In genomic region chr13:32611551-32612295, GRCm38 (mm10) we compare ENCODE assay signal across 8 mouse cellular contexts.
DNase-seq lines count a peak whose midpoint lies in the region; ATAC-seq and TF ChIP-seq lines count a peak whose summit lies in the region.

No protein-coding gene starts in this region.

- H3K27ac ChIP-seq in hindbrain, embryonic 11.5 days (ENCODE audit: low read depth, low read length), result no peak overlapping the region
- H3K27ac ChIP-seq in hindbrain, embryonic 14.5 days, result no peak overlapping the region
- H3K27ac ChIP-seq in limb, embryonic 13.5 days, result peak overlapping the region; percentile 53
- no peak overlapping the region for H3K27ac ChIP-seq in cerebellum, adult 2 months (ENCODE audit: insufficient read depth, low read length)
- no peak overlapping the region for H3K27ac ChIP-seq in hindbrain, embryonic 12.5 days

- no peak for TF ChIP-seq POLR2A in brain, embryonic 14.5 days (IDR thresholded peaks at IDR 0.05; ENCODE audit: borderline replicate concordance, extremely low read depth, insufficient read depth, insufficient read length, poor library complexity, severe bottlenecking)
- TF ChIP-seq POLR2A in cerebellum, adult 2 months (IDR thresholded peaks at IDR 0.05; ENCODE audit: borderline replicate concordance, insufficient read depth, low read length), result no peak

- peak; percentile 37 for DNase-seq in hindbrain, embryonic 11.5 days (ENCODE audit: low spot score)
- DNase-seq in hindbrain, embryonic 14.5 days (ENCODE audit: low spot score), result no peak
- DNase-seq in 3134 (ENCODE audit: extremely low read depth, insufficient read length, low spot score), result peak; percentile 24
- peak; percentile 31 for DNase-seq in brain, embryonic 14.5 days (ENCODE audit: low read depth)
- no peak for DNase-seq in cerebellum, adult 2 months
- DNase-seq in gastrocnemius, adult 18-20 months (ENCODE audit: low spot score), result no peak

- no peak for ATAC-seq in hindbrain, embryonic 11.5 days (ENCODE audit: low FRiP score)
- ATAC-seq in hindbrain, embryonic 14.5 days (ENCODE audit: low FRiP score), result no peak
- peak; percentile 65; the same call in 1 of the 2 replicates for ATAC-seq in limb, embryonic 13.5 days (ENCODE audit: low FRiP score, low read depth)
- no peak for ATAC-seq in hindbrain, embryonic 12.5 days (ENCODE audit: low FRiP score)

- no peaks in the 10 kb centered on the region for H3K9me3 ChIP-seq in hindbrain, embryonic 11.5 days (ENCODE audit: control insufficient read depth, low read length)
- H3K9me3 ChIP-seq in hindbrain, embryonic 14.5 days (ENCODE audit: control insufficient read depth, low read length), result no peaks in the 10 kb centered on the region
- no peaks in the 10 kb centered on the region for H3K9me3 ChIP-seq in limb, embryonic 13.5 days
- no peaks in the 10 kb centered on the region for H3K9me3 ChIP-seq in hindbrain, embryonic 12.5 days (replicated peaks)

- no peak overlapping the region for H3K4me2 ChIP-seq in hindbrain, embryonic 11.5 days (replicated peaks; ENCODE audit: low read depth, low read length)
- no peak overlapping the region for H3K4me2 ChIP-seq in hindbrain, embryonic 14.5 days (replicated peaks)
- H3K4me2 ChIP-seq in limb, embryonic 13.5 days (replicated peaks), result peak overlapping the region; percentile 39
- no peak overlapping the region for H3K4me2 ChIP-seq in hindbrain, embryonic 12.5 days (replicated peaks)

- 0 out of 2 replicates have a peak, but pooled peaks have one; percentile 0 for TF ChIP-seq CTCF in brain, embryonic 14.5 days (IDR thresholded peaks at IDR 0.05; ENCODE audit: borderline replicate concordance, extremely low read depth, insufficient read depth, insufficient read length)
- TF ChIP-seq CTCF in cerebellum, adult 2 months (IDR thresholded peaks at IDR 0.05; ENCODE audit: borderline replicate concordance, insufficient read depth, low read depth, low read length), result no peak

- WGBS in hindbrain, embryonic 11.5 days, result 57% methylated on average over 13 of the region's 13 CpGs
- WGBS in hindbrain, embryonic 14.5 days, result 76% methylated on average over 13 of the region's 13 CpGs
- WGBS in limb, embryonic 13.5 days, result 12% methylated on average over 13 of the region's 13 CpGs
- WGBS in cerebellum, adult 2 months, result 34% methylated on average over 13 of the region's 13 CpGs
- 60% methylated on average over 13 of the region's 13 CpGs for WGBS in hindbrain, embryonic 12.5 days

- no peak overlapping the region for H3K9ac ChIP-seq in hindbrain, embryonic 11.5 days (ENCODE audit: low read depth, low read length)
- H3K9ac ChIP-seq in hindbrain, embryonic 14.5 days, result no peak overlapping the region
- no peak overlapping the region for H3K9ac ChIP-seq in limb, embryonic 13.5 days
- H3K9ac ChIP-seq in hindbrain, embryonic 12.5 days, result no peak overlapping the region

- no peaks in the 10 kb centered on the region for H3K4me1 ChIP-seq in hindbrain, embryonic 11.5 days (replicated peaks; ENCODE audit: control insufficient read depth, insufficient read depth, low read length)
- H3K4me1 ChIP-seq in hindbrain, embryonic 14.5 days (replicated peaks; ENCODE audit: control insufficient read depth, insufficient read depth, low read length), result 0 out of 2 replicates have a peak, but pooled peaks cover 6% of the 10 kb centered on the region
- H3K4me1 ChIP-seq in limb, embryonic 13.5 days, result peaks cover 59% of the 10 kb centered on the region
- no peaks in the 10 kb centered on the region for H3K4me1 ChIP-seq in cerebellum, adult 2 months (ENCODE audit: control insufficient read depth, insufficient read depth, low read length)
- peaks cover 9% of the 10 kb centered on the region; the same call in 1 of the 2 replicates for H3K4me1 ChIP-seq in hindbrain, embryonic 12.5 days

- no peak overlapping the region for H3K4me3 ChIP-seq in hindbrain, embryonic 11.5 days (ENCODE audit: low read depth, low read length)
- no peak overlapping the region for H3K4me3 ChIP-seq in hindbrain, embryonic 14.5 days (replicated peaks; ENCODE audit: low read length)
- H3K4me3 ChIP-seq in limb, embryonic 13.5 days, result no peak overlapping the region
- no peak overlapping the region for H3K4me3 ChIP-seq in cerebellum, adult 2 months (replicated peaks; ENCODE audit: insufficient read depth, low read depth, low read length)
- H3K4me3 ChIP-seq in hindbrain, embryonic 12.5 days, result no peak overlapping the region

- H3K36me3 ChIP-seq in hindbrain, embryonic 11.5 days (ENCODE audit: control insufficient read depth, insufficient read depth, low read length), result no peaks in the 10 kb centered on the region
- no peaks in the 10 kb centered on the region for H3K36me3 ChIP-seq in hindbrain, embryonic 14.5 days (replicated peaks; ENCODE audit: control insufficient read depth, insufficient read depth)
- no peaks in the 10 kb centered on the region for H3K36me3 ChIP-seq in limb, embryonic 13.5 days
- no peaks in the 10 kb centered on the region for H3K36me3 ChIP-seq in hindbrain, embryonic 12.5 days

- no peaks in the 10 kb centered on the region for H3K27me3 ChIP-seq in hindbrain, embryonic 11.5 days (ENCODE audit: control insufficient read depth, insufficient read depth, low read length)
- no peaks in the 10 kb centered on the region for H3K27me3 ChIP-seq in hindbrain, embryonic 14.5 days (ENCODE audit: control insufficient read depth, insufficient read depth, low read length)
- peaks cover 2% of the 10 kb centered on the region; the same call in 1 of the 2 replicates for H3K27me3 ChIP-seq in limb, embryonic 13.5 days
- no peaks in the 10 kb centered on the region for H3K27me3 ChIP-seq in cerebellum, adult 2 months (ENCODE audit: control insufficient read depth, insufficient read depth, low read length)
- H3K27me3 ChIP-seq in hindbrain, embryonic 12.5 days, result no peaks in the 10 kb centered on the region

Comparison
In these comparisons a context has a peak if more than half of its experiments do, and no peak if none do; other contexts are left out.
1. DNase-seq: peak in hindbrain, embryonic 11.5 days (single experiment), 3134 (single experiment) and brain, embryonic 14.5 days (single experiment); none in hindbrain, embryonic 14.5 days (single experiment), cerebellum, adult 2 months (0 of 2) and gastrocnemius, adult 18-20 months (single experiment).